Mouse (Mus musculus) olfactory bulb, adult 2 months (tissue): ENCODE results near the gene Ffar1.

ENCODE experiments used
- CTCF ChIP-seq: fragments of 200-500 bp; IDR thresholded peaks from 2 replicates; pipeline ENCODE4 v1.5.1; 2012; ENCODE audit warnings: low read depth, mild to moderate bottlenecking, low read length, moderate library complexity; ENCODE audit not compliant: insufficient read depth
- POLR2A ChIP-seq: fragments of 200-500 bp; IDR thresholded peaks from 2 replicates; pipeline ENCODE4 v1.6.1; 2012; ENCODE audit warnings: mild to moderate bottlenecking, low read depth, low read length, moderate library complexity; ENCODE audit not compliant: insufficient read depth

GRCm38 (mm10) chr7:30851421-30851820 lies 9.9 kb downstream of the Ffar1 start:
- TF ChIP-seq CTCF = no peak
- TF ChIP-seq POLR2A = no peak
